Mouse (Mus musculus) MEL (cell line): ENCODE data around the gene Farp1. TPM values are rescaled to one million over a fixed set of nuclear protein-coding genes. Genes with fewer than 3 reads are reported as not detected.

Experiments used
- DNase-seq: peaks from one replicate; pipeline ENCODE4 v3.0.0; 2011; ENCODE audit warnings: low read depth, low spot score
- H3K27ac ChIP-seq: 2 replicates; pipeline ENCODE4 v1.5.1; 2012; ENCODE audit warnings: low read depth, mild to moderate bottlenecking, control low read depth, low read length, moderate library complexity; ENCODE audit not compliant: control insufficient read depth
- H3K27me3 ChIP-seq, 2 experiments: fragments of 150-350 bp in 1 of 2; sonication (generic) in 1 of 2; 2 replicates each; pipeline ENCODE4 v1.6.1; 2012; ENCODE audit warnings: low read length in 2 of 2, mild to moderate bottlenecking in 2 of 2, improper control_type of control experiment in 1 of 2, moderate library complexity in 1 of 2; ENCODE audit not compliant: insufficient read depth in 2 of 2, control insufficient read depth in 1 of 2
- H3K36me3 ChIP-seq, 2 experiments: 2 replicates each; pipeline ENCODE4 v1.6.1; 2012 to 2014; ENCODE audit warnings: low read length in 2 of 2, improper control_type of control experiment in 1 of 2, inconsistent platforms in 1 of 2, mild to moderate bottlenecking in 1 of 2; ENCODE audit not compliant: insufficient read depth in 2 of 2, control insufficient read depth in 1 of 2
- H3K4me1 ChIP-seq, 2 experiments: fragments of 150-350 bp in 1 of 2; sonication (generic) in 1 of 2; 2 replicates each; pipeline ENCODE4 v1.6.1; 2012; ENCODE audit warnings: low read length in 2 of 2, improper control_type of control experiment in 1 of 2, mild to moderate bottlenecking in 1 of 2; ENCODE audit not compliant: insufficient read depth in 2 of 2, control insufficient read depth in 1 of 2
- H3K4me3 ChIP-seq, 2 experiments: fragments of 150-350 bp in 1 of 2; sonication (generic) in 1 of 2; 2 replicates each; pipeline ENCODE4 v1.5.1; 2012; ENCODE audit warnings: low read depth in 2 of 2, low read length in 2 of 2, mild to moderate bottlenecking in 2 of 2, moderate library complexity in 2 of 2, control low read depth in 1 of 2, improper control_type of control experiment in 1 of 2; ENCODE audit not compliant: control insufficient read depth in 1 of 2, insufficient read depth in 1 of 2
- H3K79me2 ChIP-seq: 2 replicates; pipeline ENCODE4 v1.6.1; 2012; ENCODE audit warnings: mild to moderate bottlenecking, low read length, moderate library complexity; ENCODE audit not compliant: control insufficient read depth, poor library complexity, insufficient read depth
- H3K9ac ChIP-seq: 2 replicates; pipeline ENCODE4 v1.6.1; 2012; ENCODE audit warnings: low read depth, mild to moderate bottlenecking, control low read depth, low read length, moderate library complexity; ENCODE audit not compliant: control insufficient read depth, poor library complexity, severe bottlenecking
- H3K9me3 ChIP-seq: fragments of 150-350 bp; sonication (generic); replicated peaks from 2 replicates; pipeline ENCODE4 v1.6.1; 2012; ENCODE audit warnings: mild to moderate bottlenecking, low read length, improper control_type of control experiment, moderate library complexity; ENCODE audit not compliant: insufficient read depth
- CHD1 ChIP-seq: IDR thresholded peaks from 2 replicates; pipeline ENCODE4 v1.6.1; 2012; ENCODE audit warnings: low read depth, mild to moderate bottlenecking, inconsistent platforms, low read length, improper control_type of control experiment
- CHD2 ChIP-seq: IDR thresholded peaks from 2 replicates; pipeline ENCODE4 v1.6.1; 2011; ENCODE audit warnings: low read length, improper control_type of control experiment
- ETS1 ChIP-seq: IDR thresholded peaks from 2 replicates; pipeline ENCODE4 v1.6.1; 2012; ENCODE audit warnings: low read depth, mild to moderate bottlenecking, inconsistent platforms, low read length, improper control_type of control experiment, moderate library complexity
- GATA1 ChIP-seq: IDR thresholded peaks from 2 replicates; pipeline ENCODE4 v1.6.1; 2011; ENCODE audit warnings: low read depth, low read length, improper control_type of control experiment
- KAT2A ChIP-seq: conservative IDR thresholded peaks from 2 replicates; pipeline ENCODE4 v1.6.1; 2012; ENCODE audit warnings: low read depth, low read length, improper control_type of control experiment, inconsistent platforms
- MAFK ChIP-seq: IDR thresholded peaks from 2 replicates; pipeline ENCODE4 v1.6.1; 2011; ENCODE audit warnings: low read depth, mild to moderate bottlenecking, low read length, improper control_type of control experiment, borderline replicate concordance
- NRF1 ChIP-seq: IDR thresholded peaks from 2 replicates; pipeline ENCODE4 v1.6.1; 2014; ENCODE audit warnings: low read depth, mild to moderate bottlenecking, inconsistent platforms, low read length, improper control_type of control experiment, moderate library complexity; ENCODE audit not compliant: poor library complexity, insufficient read depth, severe bottlenecking
- POLR2AphosphoS2 ChIP-seq: IDR thresholded peaks from 2 replicates; pipeline ENCODE4 v1.6.1; 2011; ENCODE audit warnings: low read length, improper control_type of control experiment
- RCOR1 ChIP-seq: IDR thresholded peaks from 2 replicates; pipeline ENCODE4 v1.6.1; 2012; ENCODE audit warnings: low read depth, mild to moderate bottlenecking, inconsistent platforms, low read length, improper control_type of control experiment
- TAL1 ChIP-seq: IDR thresholded peaks from 2 replicates; pipeline ENCODE4 v1.6.1; 2012; ENCODE audit warnings: mild to moderate bottlenecking, inconsistent platforms, low read length, moderate library complexity, mixed read lengths
- USF2 ChIP-seq, 2 experiments: IDR thresholded peaks; 2 replicates each; pipeline ENCODE4 v1.6.1; 2011 to 2012; ENCODE audit warnings: improper control_type of control experiment in 2 of 2, low read length in 2 of 2, borderline replicate concordance in 1 of 2, inconsistent platforms in 1 of 2, low read depth in 1 of 2, mild to moderate bottlenecking in 1 of 2; ENCODE audit not compliant: insufficient read depth in 1 of 2
- ZC3H11A ChIP-seq: IDR thresholded peaks from 2 replicates; pipeline ENCODE4 v1.6.1; 2012; ENCODE audit warnings: low read depth, mild to moderate bottlenecking, inconsistent platforms, low read length, improper control_type of control experiment
- ZKSCAN1 ChIP-seq: IDR thresholded peaks from 2 replicates; pipeline ENCODE4 v1.6.1; 2012; ENCODE audit warnings: low read depth, mild to moderate bottlenecking, inconsistent platforms, low read length, improper control_type of control experiment, moderate library complexity
- polyA plus RNA-seq, 2 experiments: library from polyadenylated mRNA; stranded (reverse) in 1 of 2; unstranded in 1 of 2; fragments of >175 nt in 1 of 2; fragments of >200 nt in 1 of 2; gene quantifications; 2 replicates each; pipeline versions ENCODE4 v1.2.1 to v1.2.4; 2012; ENCODE audit warnings: low replicate concordance in 2 of 2, low read depth in 1 of 2; ENCODE audit not compliant: insufficient read length in 2 of 2, insufficient read depth in 1 of 2, missing spikeins in 1 of 2
- total RNA-seq: library from RNA; depleted of rRNA; stranded (reverse); fragments of 300-350 nt; gene quantifications from 2 replicates; pipeline ENCODE4 v1.2.3, GENCODE M21; 2012

The Farp1 gene
- total and polyA plus RNA-seq, 3 experiments, result 0.62 to 1.1 TPM; not detected in 1

GRCm38 (mm10) chr14:121100829-121101228 is 65.8 kb downstream of the Farp1 start:
- no peak overlapping the region for H3K4me3 ChIP-seq
- H3K36me3 ChIP-seq, result no peaks in the 10 kb centered on the region
- H3K27ac ChIP-seq, result no peak overlapping the region
- no peaks in the 10 kb centered on the region for H3K4me1 ChIP-seq
- no peaks in the 10 kb centered on the region for H3K79me2 ChIP-seq
- no peak for TF ChIP-seq GATA1
- no peak for DNase-seq
- no peak overlapping the region for H3K9ac ChIP-seq
- no peaks in the 10 kb centered on the region for H3K9me3 ChIP-seq
- no peaks in the 10 kb centered on the region for H3K27me3 ChIP-seq

- TF ChIP-seq USF2 (IDR thresholded peaks at IDR 0.05; ENCODE audit: borderline replicate concordance in 1 of 2, insufficient read depth in 1 of 2, low read depth in 1 of 2, low read length in 2 of 2) (no peak), RCOR1 (no peak), KAT2A (no peak), MAFK (no peak), ZKSCAN1 (no peak), POLR2AphosphoS2 (no peak), TAL1 (no peak), ZC3H11A (no peak), NRF1 (no peak), ETS1 (no peak), CHD2 (no peak)
- no peak overlapping the region for H3K27ac ChIP-seq
- no peaks in the 10 kb centered on the region for H3K36me3 ChIP-seq
- H3K4me3 ChIP-seq, result no peak overlapping the region
- DNase-seq, result no peak
- no peaks in the 10 kb centered on the region for H3K27me3 ChIP-seq
- no peaks in the 10 kb centered on the region for H3K9me3 ChIP-seq
- H3K9ac ChIP-seq, result no peak overlapping the region
- no peaks in the 10 kb centered on the region for H3K79me2 ChIP-seq
- no peaks in the 10 kb centered on the region for H3K4me1 ChIP-seq
Measured at GRCm38 (mm10) chr14:121101531-121101930, 66.5 kb downstream of the Farp1 start.

DNA sequence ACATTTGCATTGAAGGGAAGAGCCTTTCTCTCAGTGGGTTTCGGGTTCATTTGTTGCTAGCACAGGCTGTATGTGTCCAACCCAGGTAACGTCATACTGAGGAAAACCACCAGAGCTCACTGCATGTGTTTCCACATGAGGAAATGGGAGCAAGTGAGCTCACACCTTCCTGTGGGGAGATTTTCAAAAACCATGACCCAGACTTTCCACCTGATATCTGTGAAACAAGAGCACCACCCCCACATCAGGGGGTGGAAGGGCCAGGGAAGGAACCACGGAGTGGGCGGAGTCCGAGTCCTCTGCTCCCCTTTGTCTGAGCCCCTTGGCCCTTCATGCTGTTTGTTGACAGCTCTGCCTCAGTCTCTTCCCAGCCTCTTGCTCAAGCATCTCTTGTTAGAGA is 67.6 kb downstream of the Farp1 start:
- TF ChIP-seq ZKSCAN1, result no peak
- no peak for TF ChIP-seq CHD1
- TF ChIP-seq, all 39 proteins: peak for 0
- DNase-seq, result no peak

More for the DNA sequence above, 67.6 kb downstream of the Farp1 start:
- H3K9me3 ChIP-seq, result no peaks in the 10 kb centered on the region
- H3K36me3 ChIP-seq, result no peaks in the 10 kb centered on the region
- no peak overlapping the region for H3K9ac ChIP-seq
- no peaks in the 10 kb centered on the region for H3K4me1 ChIP-seq
- H3K27me3 ChIP-seq, result no peaks in the 10 kb centered on the region
- no peak overlapping the region for H3K27ac ChIP-seq
- H3K4me3 ChIP-seq, result no peak overlapping the region
- H3K79me2 ChIP-seq, result no peaks in the 10 kb centered on the region
